Mouse (Mus musculus) intestine, embryonic 16.5 days (tissue): ENCODE data around the gene Tescl. TPM values are rescaled to one million over a fixed set of nuclear protein-coding genes. Genes with fewer than 3 reads are reported as not detected.

Experiments used
- ATAC-seq: fragments of 200-750 bp; cut with Nextera tagmentation; 2 replicates; pipeline ENCODE4 v1.8.0; 2017; ENCODE audit warnings: moderate TSS enrichment, moderate library complexity
- H3K27ac ChIP-seq: fragments of 300-500 bp; sonication (generic); 2 replicates; pipeline ENCODE4 v1.5.1; 2014; ENCODE audit warnings: mild to moderate bottlenecking, low read length
- H3K27me3 ChIP-seq: fragments of 300-500 bp; sonication (generic); replicated peaks from 2 replicates; pipeline ENCODE4 v1.6.1; 2014; ENCODE audit warnings: low read length, control low read depth, mixed read lengths; ENCODE audit not compliant: control insufficient read depth, insufficient read depth
- H3K36me3 ChIP-seq: fragments of 300-500 bp; sonication (generic); 2 replicates; pipeline ENCODE4 v1.6.1; 2014; ENCODE audit warnings: low read length, control low read depth; ENCODE audit not compliant: control insufficient read depth, insufficient read depth
- H3K4me1 ChIP-seq: fragments of 300-500 bp; sonication (generic); 2 replicates; pipeline ENCODE4 v1.6.1; 2014; ENCODE audit warnings: low read length, control low read depth, mixed read lengths; ENCODE audit not compliant: control insufficient read depth, insufficient read depth
- H3K4me2 ChIP-seq: fragments of 300-500 bp; sonication (generic); 2 replicates; pipeline ENCODE4 v1.6.1; 2014; ENCODE audit warnings: low read depth, low read length, control low read depth
- H3K4me3 ChIP-seq: fragments of 300-500 bp; sonication (generic); 2 replicates; pipeline ENCODE4 v1.5.1; 2014; ENCODE audit warnings: mild to moderate bottlenecking, low read length
- H3K9ac ChIP-seq: fragments of 300-500 bp; sonication (generic); 2 replicates; pipeline ENCODE4 v1.6.1; 2014; ENCODE audit warnings: low read depth, low read length
- H3K9me3 ChIP-seq: fragments of 300-500 bp; sonication (generic); 2 replicates; pipeline ENCODE4 v1.6.1; 2016; ENCODE audit warnings: low read length, control low read depth; ENCODE audit not compliant: control insufficient read depth
- WGBS: fragments of 180-500 bp; shearing (Covaris S2); extraction: QIAGEN DNeasy Blood & Tissue Kit; methylation state at CpG from one replicate; pipeline ENCODE4 v1.1.7; 2014; 5-methylcytosine and 5-hydroxymethylcytosine counted together
- polyA plus RNA-seq: library from polyadenylated mRNA; unstranded; fragments of >200 nt; fragmentation: Nextera tagmentation; extraction: Ambion mirVana; gene quantifications from 2 replicates; pipeline ENCODE4 v1.2.1, GENCODE M21; 2015

Tescl gene
- polyA plus RNA-seq, 1 experiment from 2014 or later = not detected

GRCm38 (mm10) chr7:24346444-24346843 lies 12.7 kb upstream of the Tescl start:
- no peak overlapping the region for H3K4me3 ChIP-seq
- WGBS = 68% methylated on average over 5 of the region's 5 CpGs
- ATAC-seq = no peak

GRCm38 (mm10) chr7:24343701-24344272 lies 10.1 kb upstream of the Tescl start:
- H3K27me3 ChIP-seq = no peaks in the 10 kb centered on the region; the same call in 1 of the 2 replicates
- H3K4me3 ChIP-seq = no peak overlapping the region
- no peaks in the 10 kb centered on the region for H3K9me3 ChIP-seq
- no peak overlapping the region for H3K27ac ChIP-seq
- H3K9ac ChIP-seq = no peak overlapping the region
- no peak overlapping the region for H3K4me2 ChIP-seq
- H3K4me1 ChIP-seq = no peaks in the 10 kb centered on the region
- WGBS = 62% methylated on average over 7 of the region's 7 CpGs
- H3K36me3 ChIP-seq = no peaks in the 10 kb centered on the region
- no peak for ATAC-seq

More at GRCm38 (mm10) chr7:24346444-24346843, 12.7 kb upstream of the Tescl start:
- no peaks in the 10 kb centered on the region for H3K36me3 ChIP-seq
- no peak overlapping the region for H3K9ac ChIP-seq
- H3K9me3 ChIP-seq = no peaks in the 10 kb centered on the region
- no peak overlapping the region for H3K27ac ChIP-seq
- H3K4me1 ChIP-seq = no peaks in the 10 kb centered on the region
- H3K27me3 ChIP-seq = peaks cover 3% of the 10 kb centered on the region; the same call in 1 of the 2 replicates
- no peak overlapping the region for H3K4me2 ChIP-seq

GRCm38 (mm10) chr7:24338241-24338640 lies 4.5 kb upstream of the Tescl start:
- H3K36me3 ChIP-seq = no peaks in the 10 kb centered on the region
- no peak overlapping the region for H3K4me3 ChIP-seq
- WGBS = 45% methylated on average over 2 of the region's 2 CpGs
- no peak for ATAC-seq
- no peak overlapping the region for H3K27ac ChIP-seq
- no peaks in the 10 kb centered on the region for H3K4me1 ChIP-seq
- H3K27me3 ChIP-seq = peaks cover 10% of the 10 kb centered on the region; the same call in 1 of the 2 replicates
- H3K4me2 ChIP-seq = no peak overlapping the region
- H3K9me3 ChIP-seq = no peaks in the 10 kb centered on the region
- H3K9ac ChIP-seq = no peak overlapping the region

- no peaks in the 10 kb centered on the region for H3K36me3 ChIP-seq
- no peak for ATAC-seq
These were observed 2.1 kb upstream of the Tescl start for GRCm38 (mm10) chr7:24335699-24336309.

GRCm38 (mm10) chr7:24327281-24327975 lies 6.3 kb downstream of the Tescl start:
- Histone ChIP-seq H3K4me1 (no peaks in the 10 kb centered on the region), H3K9ac (no peak overlapping the region), H3K27me3 (peaks cover 3% of the 10 kb centered on the region; the same call in 1 of the 2 replicates), H3K27ac (no peak overlapping the region), H3K4me3 (no peak overlapping the region), H3K9me3 (peaks cover 14% of the 10 kb centered on the region), H3K36me3 (no peaks in the 10 kb centered on the region), H3K4me2 (no peak overlapping the region)
- ATAC-seq = peak; percentile 87
- 70% methylated on average over 14 of the region's 14 CpGs for WGBS

More at GRCm38 (mm10) chr7:24335699-24336309, 2.1 kb upstream of the Tescl start:
- Histone ChIP-seq H3K4me1 (no peaks in the 10 kb centered on the region), H3K9me3 (no peaks in the 10 kb centered on the region), H3K27me3 (peaks cover 16% of the 10 kb centered on the region; the same call in 1 of the 2 replicates), H3K4me2 (no peak overlapping the region), H3K9ac (no peak overlapping the region), H3K4me3 (no peak overlapping the region), H3K27ac (no peak overlapping the region)
- WGBS = 9% methylated on average over 5 of the region's 5 CpGs

GRCm38 (mm10) chr7:24326273-24327135 lies 7.2 kb downstream of the Tescl start:
- H3K4me3 ChIP-seq = 0 out of 2 replicates have a peak overlapping the region, but pooled peaks have one; percentile 9
- no peaks in the 10 kb centered on the region for H3K4me1 ChIP-seq
- H3K9me3 ChIP-seq = peaks cover 14% of the 10 kb centered on the region
- 49% methylated on average over 20 of the region's 20 CpGs for WGBS
- H3K4me2 ChIP-seq = peak overlapping the region; percentile 36; the same call in 1 of the 2 replicates
- H3K27ac ChIP-seq = no peak overlapping the region
- no peak for ATAC-seq
- H3K36me3 ChIP-seq = no peaks in the 10 kb centered on the region
- no peak overlapping the region for H3K9ac ChIP-seq
- peaks cover 3% of the 10 kb centered on the region; the same call in 1 of the 2 replicates for H3K27me3 ChIP-seq

GRCm38 (mm10) chr7:24325675-24326128 lies 8.0 kb downstream of the Tescl start:
- Histone ChIP-seq H3K4me2 (peak overlapping the region; percentile 36), H3K9me3 (peaks cover 14% of the 10 kb centered on the region), H3K36me3 (no peaks in the 10 kb centered on the region), H3K27me3 (peaks cover 3% of the 10 kb centered on the region; the same call in 1 of the 2 replicates), H3K4me3 (peak overlapping the region; percentile 9), H3K27ac (no peak overlapping the region), H3K4me1 (no peaks in the 10 kb centered on the region), H3K9ac (0 out of 2 replicates have a peak overlapping the region, but pooled peaks have one; percentile 30)
- peak; percentile 37; the same call in 1 of the 2 replicates for ATAC-seq
- 10% methylated on average over 13 of the region's 13 CpGs for WGBS

GRCm38 (mm10) chr7:24325197-24325596 lies 8.5 kb downstream of the Tescl start:
- H3K9ac ChIP-seq = no peak overlapping the region
- no peak for ATAC-seq
- H3K36me3 ChIP-seq = no peaks in the 10 kb centered on the region
- H3K4me3 ChIP-seq = no peak overlapping the region
- H3K27me3 ChIP-seq = peaks cover 3% of the 10 kb centered on the region; the same call in 1 of the 2 replicates
- no peak overlapping the region for H3K27ac ChIP-seq
- H3K4me1 ChIP-seq = no peaks in the 10 kb centered on the region
- 80% methylated on average over 6 of the region's 6 CpGs for WGBS
- H3K9me3 ChIP-seq = peaks cover 14% of the 10 kb centered on the region
- no peak overlapping the region for H3K4me2 ChIP-seq
